Mouse (Mus musculus) forebrain, embryonic 14.5 days (tissue): ENCODE measurements around the gene Hand1. TPM values are rescaled to one million over a fixed set of nuclear protein-coding genes. Genes with fewer than 3 reads are reported as not detected.
A peak's percentile ranks its signal among the peaks of the same experiment; 100 is the strongest.
"Not testable (repeated sequence)": the region's sequence is repeated elsewhere in the genome, so short reads cannot be mapped to it uniquely, and the experiment has no call there.

Experiments
- ATAC-seq: fragments of 200-750 bp; cut with Nextera tagmentation; 2 replicates; pipeline ENCODE4 v1.8.0; 2017; ENCODE audit warnings: mild to moderate bottlenecking, moderate library complexity
- DNase-seq: peaks from one replicate; pipeline ENCODE4 v3.0.0-alpha.2; 2015; ENCODE audit warnings: low spot score
- H3K27ac ChIP-seq: fragments of 300-500 bp; sonication (generic); 2 replicates; pipeline ENCODE4 v1.5.1; 2014; ENCODE audit warnings: low read depth, mild to moderate bottlenecking, control low read depth, low read length, moderate library complexity
- H3K27me3 ChIP-seq: fragments of 300-500 bp; sonication (generic); replicated peaks from 2 replicates; pipeline ENCODE4 v1.6.1; 2014; ENCODE audit warnings: low read length, control low read depth, mixed read lengths; ENCODE audit not compliant: control insufficient read depth, insufficient read depth
- H3K36me3 ChIP-seq: fragments of 300-500 bp; sonication (generic); 2 replicates; pipeline ENCODE4 v1.6.1; 2014; ENCODE audit warnings: low read length, control low read depth; ENCODE audit not compliant: control insufficient read depth, insufficient read depth
- H3K4me1 ChIP-seq: fragments of 300-500 bp; sonication (generic); 2 replicates; pipeline ENCODE4 v1.6.1; 2014; ENCODE audit warnings: antibody characterized with exemption, low read length, control low read depth; ENCODE audit not compliant: control insufficient read depth, insufficient read depth
- H3K4me2 ChIP-seq: fragments of 300-500 bp; sonication (generic); 2 replicates; pipeline ENCODE4 v1.6.1; 2014; ENCODE audit warnings: mild to moderate bottlenecking, control low read depth, low read length
- H3K4me3 ChIP-seq: fragments of 300-500 bp; sonication (generic); 2 replicates; pipeline ENCODE4 v1.5.1; 2014; ENCODE audit warnings: low read depth, low read length, control low read depth
- H3K9ac ChIP-seq: fragments of 300-500 bp; sonication (generic); 2 replicates; pipeline ENCODE4 v1.6.1; 2014; ENCODE audit warnings: mild to moderate bottlenecking, low read length, control low read depth, moderate library complexity
- H3K9me3 ChIP-seq: fragments of 300-500 bp; sonication (generic); replicated peaks from 2 replicates; pipeline ENCODE4 v1.6.1; 2016; ENCODE audit warnings: low read length, control low read depth, mixed read lengths; ENCODE audit not compliant: control insufficient read depth
- WGBS: fragments of 180-500 bp; shearing (Covaris S2); extraction: QIAGEN DNeasy Blood & Tissue Kit; methylation state at CpG from one replicate; pipeline ENCODE4 v1.1.7; 2014; 5-methylcytosine and 5-hydroxymethylcytosine counted together
- polyA plus RNA-seq: library from polyadenylated mRNA; unstranded; fragments of >200 nt; fragmentation: Nextera tagmentation; extraction: Ambion mirVana; gene quantifications from 2 replicates; pipeline ENCODE4 v1.2.1, GENCODE M21; 2014

Gene Hand1
- polyA plus RNA-seq, 1 experiment from 2014 or later = not detected

DNA sequence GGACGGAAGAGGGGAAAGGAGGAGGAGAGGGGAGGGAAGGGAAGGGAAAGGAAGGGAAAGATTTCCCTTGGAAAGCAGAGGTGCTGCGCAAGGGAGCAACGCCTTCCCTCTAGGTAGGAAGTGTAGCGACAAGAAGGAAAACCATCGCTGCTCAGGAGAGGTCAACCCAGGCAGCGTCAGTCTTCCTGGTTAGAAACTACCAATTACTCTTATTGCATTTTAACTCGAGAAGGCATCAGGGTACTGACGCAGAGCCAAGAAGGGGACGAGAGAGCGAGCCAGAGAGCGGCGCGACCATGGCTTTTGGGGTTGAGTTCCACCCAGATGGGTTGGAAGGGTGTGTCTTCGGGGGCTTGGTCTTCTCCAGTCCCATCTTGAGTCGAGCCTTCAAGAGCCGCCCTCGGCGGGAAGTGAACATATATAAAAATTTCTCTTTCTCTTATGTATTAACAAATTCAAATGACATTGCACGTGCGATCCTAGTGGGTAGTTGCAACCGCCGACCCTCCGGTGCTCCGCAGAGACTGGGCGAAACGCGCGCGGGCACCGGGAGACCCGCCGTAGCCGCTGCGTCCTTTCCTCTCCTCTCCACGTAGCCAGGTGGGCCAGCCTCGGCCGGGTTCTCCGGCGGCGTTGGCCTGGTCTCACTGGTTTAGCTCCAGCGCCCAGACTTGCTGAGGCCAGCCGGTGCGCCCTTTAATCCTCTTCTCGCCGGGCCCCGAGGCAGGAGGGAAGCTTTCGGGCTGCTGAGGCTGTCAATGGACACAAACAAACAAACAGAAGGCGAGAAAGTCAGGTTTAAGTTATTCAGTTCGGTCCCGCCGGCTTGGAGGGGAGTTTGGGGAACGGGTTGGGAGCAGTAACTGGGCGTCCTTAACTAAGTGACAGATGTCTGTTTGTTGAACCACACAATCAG, 3.4 kb downstream of the Hand1 start:
- DNase-seq (no peak), ATAC-seq (no peak)
- Histone ChIP-seq H3K4me1 (peaks cover 5% of the 10 kb centered on the region; the same call in 1 of the 2 replicates), H3K4me3 (no peak overlapping the region), H3K9ac (no peak overlapping the region), H3K4me2 (no peak overlapping the region), H3K9me3 (no peaks in the 10 kb centered on the region), H3K27me3 (peaks cover 72% of the 10 kb centered on the region), H3K36me3 (no peaks in the 10 kb centered on the region), H3K27ac (no peak overlapping the region)
- WGBS = 2% methylated on average over 53 of the region's 53 CpGs

DNA sequence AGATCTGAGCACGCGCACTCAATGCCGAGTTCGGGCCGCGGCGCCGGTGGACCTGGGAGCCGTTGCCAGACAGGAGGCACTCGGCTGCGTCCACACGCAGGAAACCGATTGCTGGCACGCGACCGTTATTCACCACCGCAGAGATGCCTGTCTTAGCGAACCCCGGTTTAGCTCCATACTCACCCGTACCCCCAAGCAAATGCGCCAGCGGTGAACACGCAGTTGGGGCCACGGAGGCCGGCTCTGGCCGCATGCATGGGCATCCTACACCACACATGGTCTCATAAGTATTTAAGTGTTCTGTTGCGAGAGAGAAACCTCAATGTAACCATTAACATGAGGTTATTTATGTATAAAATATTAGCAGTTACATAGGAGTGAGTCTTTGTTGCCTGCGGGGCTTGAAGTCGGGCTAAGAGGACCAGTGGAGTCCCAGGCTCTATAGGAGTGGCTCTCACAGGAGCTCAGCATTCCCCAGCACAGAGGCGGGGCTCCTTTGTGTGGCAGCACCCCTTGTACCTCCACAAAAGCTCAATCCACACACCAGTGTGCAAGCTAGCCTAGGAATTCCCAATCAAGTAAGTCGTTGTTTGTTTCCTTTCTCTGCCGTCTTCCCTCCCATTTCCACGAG, 4.6 kb downstream of the Hand1 start:
- H3K4me2 ChIP-seq = peak overlapping the region; percentile 42
- H3K4me3 ChIP-seq = peak overlapping the region; percentile 27
- no peaks in the 10 kb centered on the region for H3K9me3 ChIP-seq
- WGBS = under 1% methylated on average over 33 of the region's 33 CpGs
- H3K36me3 ChIP-seq = no peaks in the 10 kb centered on the region
- peaks cover 5% of the 10 kb centered on the region; the same call in 1 of the 2 replicates for H3K4me1 ChIP-seq
- no peak overlapping the region for H3K9ac ChIP-seq
- DNase-seq (peak; percentile 23), ATAC-seq (peak; percentile 5; the same call in 1 of the 2 replicates)
- H3K27ac ChIP-seq = no peak overlapping the region
- peaks cover 60% of the 10 kb centered on the region for H3K27me3 ChIP-seq

DNA sequence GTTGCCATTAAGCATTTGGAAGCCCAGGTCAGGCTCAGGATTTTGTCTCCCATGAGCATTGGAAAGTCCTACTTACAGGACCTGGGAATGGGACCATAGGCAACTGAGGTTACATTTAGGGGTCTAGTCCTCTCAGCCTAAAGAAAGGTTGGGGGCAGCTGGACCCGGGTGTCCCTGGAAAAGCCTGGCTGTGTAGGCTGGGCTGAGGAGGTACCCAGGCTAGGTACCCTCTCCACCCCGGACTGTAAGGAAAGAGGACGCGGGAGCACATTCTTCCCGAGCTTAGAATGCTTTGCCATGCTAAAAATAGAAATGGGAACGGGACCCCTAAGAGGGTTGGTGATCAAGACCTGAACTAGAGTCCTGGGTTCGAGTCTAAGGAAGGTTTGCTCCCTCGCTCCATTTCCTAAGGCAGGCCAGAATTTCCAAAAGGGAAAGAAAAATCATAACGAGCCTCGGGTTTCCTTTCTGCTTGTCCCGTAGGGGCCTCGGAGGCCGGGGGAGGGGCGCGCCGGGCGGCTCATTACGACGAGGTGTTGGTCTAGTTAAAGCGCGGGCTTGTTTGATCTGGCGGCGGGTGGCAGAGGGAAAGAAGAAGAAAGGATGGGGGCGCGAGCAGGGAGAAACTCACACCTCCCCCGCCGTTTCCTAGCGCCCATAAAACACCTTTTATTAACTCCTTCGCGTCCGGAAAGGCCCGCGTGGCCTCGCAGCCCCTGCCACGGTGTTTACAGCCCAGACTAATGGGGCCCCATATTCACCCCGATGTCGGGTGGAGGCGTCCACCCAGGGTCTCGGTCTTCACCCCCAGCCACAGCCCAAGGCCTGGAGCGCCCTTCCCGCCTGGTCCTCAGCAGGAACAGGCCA, 5.3 kb downstream of the Hand1 start:
- Histone ChIP-seq H3K27me3 (peaks cover 53% of the 10 kb centered on the region), H3K36me3 (no peaks in the 10 kb centered on the region), H3K9ac (no peak overlapping the region), H3K27ac (no peak overlapping the region), H3K4me1 (peaks cover 5% of the 10 kb centered on the region; the same call in 1 of the 2 replicates), H3K4me3 (peak overlapping the region; percentile 27), H3K4me2 (peak overlapping the region; percentile 42), H3K9me3 (no peaks in the 10 kb centered on the region)
- no peak for DNase-seq
- peak; percentile 37; the same call in 1 of the 2 replicates for ATAC-seq
- WGBS = under 1% methylated on average over 41 of the region's 41 CpGs

DNA sequence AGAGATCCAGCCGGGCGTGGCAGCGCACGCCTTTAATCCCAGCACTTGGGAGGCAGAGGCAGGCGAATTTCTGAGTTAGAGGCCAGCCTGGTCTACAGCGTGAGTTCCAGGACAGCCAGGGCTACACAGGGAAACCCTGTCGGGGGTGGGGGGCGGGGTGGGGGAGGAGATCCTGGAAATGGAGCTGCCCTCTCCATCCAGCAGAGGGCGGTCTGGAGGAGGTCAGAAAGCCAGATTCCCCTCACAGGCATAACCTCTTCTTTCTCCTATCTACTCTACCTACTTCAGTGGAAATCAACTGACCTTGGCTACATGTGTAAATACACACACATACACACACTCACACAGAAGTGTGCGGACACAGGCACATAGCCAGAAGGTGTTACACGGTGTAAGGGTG, 7.4 kb downstream of the Hand1 start:
- H3K9me3 ChIP-seq, H3K4me3 ChIP-seq, H3K4me2 ChIP-seq, H3K27ac ChIP-seq, H3K36me3 ChIP-seq, H3K9ac ChIP-seq, H3K4me1 ChIP-seq, DNase-seq, ATAC-seq: not testable (repeated sequence)
- H3K27me3 ChIP-seq = peaks cover 32% of the 10 kb centered on the region
- 41% methylated on average over 11 of the region's 11 CpGs for WGBS

DNA sequence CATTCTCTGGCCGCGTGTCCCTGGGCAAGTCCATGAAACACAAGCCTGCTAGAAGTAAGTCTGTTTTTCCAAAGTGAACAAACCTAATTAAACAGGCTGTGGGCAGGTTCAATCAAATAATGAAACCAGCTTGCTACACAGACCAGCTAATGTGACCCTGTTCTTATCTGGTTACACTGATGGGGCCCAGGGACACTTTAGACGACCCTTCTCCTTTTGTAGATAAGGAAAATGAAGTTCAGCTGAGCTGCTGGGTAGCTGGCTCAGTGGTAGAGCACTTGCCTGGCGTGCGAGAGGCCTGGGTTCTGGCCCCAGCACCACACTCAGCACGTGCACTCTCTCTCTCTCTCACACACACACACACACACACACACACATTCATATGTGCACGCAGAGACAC, 8.9 kb downstream of the Hand1 start:
- Histone ChIP-seq H3K9ac (no peak overlapping the region), H3K4me1 (peaks cover 5% of the 10 kb centered on the region; the same call in 1 of the 2 replicates), H3K4me3 (no peak overlapping the region), H3K27me3 (peaks cover 20% of the 10 kb centered on the region), H3K36me3 (no peaks in the 10 kb centered on the region), H3K9me3 (no peaks in the 10 kb centered on the region), H3K4me2 (no peak overlapping the region), H3K27ac (no peak overlapping the region)
- WGBS = 69% methylated on average over 7 of the region's 7 CpGs
- DNase-seq (no peak), ATAC-seq (no peak)

DNA sequence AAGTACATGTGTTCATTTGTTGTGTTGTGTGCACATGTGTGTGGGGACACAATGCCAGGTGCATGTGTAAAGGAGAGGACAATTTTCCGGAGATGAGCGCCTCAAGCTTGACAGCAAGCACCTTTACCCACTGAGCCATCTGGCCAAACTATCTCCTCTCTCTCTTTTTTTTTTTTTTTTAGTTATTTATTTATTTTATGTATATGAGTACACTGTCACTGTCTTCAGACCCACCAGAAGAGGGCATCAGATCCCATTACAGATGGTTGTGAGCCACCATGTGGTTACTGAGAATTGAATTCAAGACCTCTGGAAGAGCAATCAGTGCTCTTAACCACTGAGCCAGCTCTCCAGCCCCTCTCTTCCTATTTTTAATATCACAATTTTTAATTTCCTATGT, 9.5 kb downstream of the Hand1 start:
- DNase-seq, ATAC-seq, H3K4me3 ChIP-seq, H3K4me1 ChIP-seq, H3K9ac ChIP-seq, H3K36me3 ChIP-seq, H3K9me3 ChIP-seq, H3K4me2 ChIP-seq, H3K27ac ChIP-seq: not testable (repeated sequence)
- 90% methylated on average over 2 of the region's 2 CpGs for WGBS
- H3K27me3 ChIP-seq = peaks cover 20% of the 10 kb centered on the region

DNA sequence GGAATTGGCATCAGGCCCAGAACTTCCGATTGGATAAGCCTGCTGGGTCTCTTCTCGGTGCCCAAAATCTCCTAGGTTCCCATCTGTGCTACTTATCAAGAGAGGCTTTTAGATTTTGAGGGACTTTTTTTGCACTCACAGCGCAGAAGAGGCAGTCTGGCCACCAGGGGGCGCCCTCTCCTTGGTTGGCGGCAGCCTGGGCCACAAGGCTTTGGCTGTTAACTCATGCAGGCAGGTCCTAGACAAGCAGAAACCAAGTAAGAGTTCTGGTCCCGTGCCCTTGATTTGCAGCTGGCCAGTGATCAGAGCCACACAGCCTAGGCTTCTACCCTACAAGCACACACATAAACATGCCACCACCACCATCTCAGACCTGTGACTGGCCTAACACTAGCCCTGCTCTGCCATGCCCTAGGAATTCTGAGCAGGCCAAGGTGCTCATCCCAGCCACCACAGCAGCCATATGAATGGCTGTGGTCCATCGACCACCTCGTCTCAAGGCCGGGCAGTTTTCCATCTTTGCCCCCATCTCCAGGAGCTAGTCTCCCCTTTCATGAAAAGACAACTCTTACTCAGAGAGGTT, 12.5 kb downstream of the Hand1 start:
- 30% methylated on average over 9 of the region's 9 CpGs for whole genome bisulfite sequencing
- no peak overlapping the region for H3K9ac ChIP-seq
- DNase-seq = peak; percentile 77
- no peaks in the 10 kb centered on the region for H3K36me3 ChIP-seq
- no peak overlapping the region for H3K4me3 ChIP-seq
- H3K27me3 ChIP-seq = no peaks in the 10 kb centered on the region
- H3K4me1 ChIP-seq = no peaks in the 10 kb centered on the region
- no peaks in the 10 kb centered on the region for H3K9me3 ChIP-seq
- ATAC-seq = peak; percentile 34
- H3K4me2 ChIP-seq = no peak overlapping the region
- H3K27ac ChIP-seq = no peak overlapping the region

DNA sequence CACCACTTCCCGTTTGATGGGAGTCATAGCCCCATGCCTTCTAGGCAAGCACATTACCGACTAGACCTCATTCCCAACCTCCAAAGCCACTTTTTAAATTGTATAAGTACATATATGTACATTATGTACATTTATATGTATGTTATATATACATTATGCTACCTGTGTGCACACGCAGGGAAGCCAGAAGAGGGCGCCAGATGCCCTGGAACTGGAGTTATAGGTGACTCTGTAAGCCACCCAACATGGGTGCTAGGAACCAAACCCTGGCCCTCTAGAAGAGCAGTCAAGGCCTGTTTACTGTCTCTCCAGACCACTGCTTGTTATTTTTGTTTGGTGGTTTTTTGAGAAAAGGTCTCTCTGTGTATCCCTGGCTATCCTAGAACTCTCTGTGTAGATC, 14.4 kb downstream of the Hand1 start:
- no peaks in the 10 kb centered on the region for H3K9me3 ChIP-seq
- ATAC-seq = no peak
- H3K4me2 ChIP-seq = no peak overlapping the region
- WGBS = 84% methylated on average over 4 of the region's 4 CpGs
- no peaks in the 10 kb centered on the region for H3K36me3 ChIP-seq
- no peak overlapping the region for H3K9ac ChIP-seq
- H3K4me3 ChIP-seq = no peak overlapping the region
- no peaks in the 10 kb centered on the region for H3K4me1 ChIP-seq
- H3K27ac ChIP-seq = no peak overlapping the region
- DNase-seq = no peak
- H3K27me3 ChIP-seq = no peaks in the 10 kb centered on the region
